Mouse (Mus musculus): ENCODE results near the gene Irak1.
A peak's percentile ranks its signal among the peaks of the same experiment; 100 is the strongest.

The Irak1 gene

DNA sequence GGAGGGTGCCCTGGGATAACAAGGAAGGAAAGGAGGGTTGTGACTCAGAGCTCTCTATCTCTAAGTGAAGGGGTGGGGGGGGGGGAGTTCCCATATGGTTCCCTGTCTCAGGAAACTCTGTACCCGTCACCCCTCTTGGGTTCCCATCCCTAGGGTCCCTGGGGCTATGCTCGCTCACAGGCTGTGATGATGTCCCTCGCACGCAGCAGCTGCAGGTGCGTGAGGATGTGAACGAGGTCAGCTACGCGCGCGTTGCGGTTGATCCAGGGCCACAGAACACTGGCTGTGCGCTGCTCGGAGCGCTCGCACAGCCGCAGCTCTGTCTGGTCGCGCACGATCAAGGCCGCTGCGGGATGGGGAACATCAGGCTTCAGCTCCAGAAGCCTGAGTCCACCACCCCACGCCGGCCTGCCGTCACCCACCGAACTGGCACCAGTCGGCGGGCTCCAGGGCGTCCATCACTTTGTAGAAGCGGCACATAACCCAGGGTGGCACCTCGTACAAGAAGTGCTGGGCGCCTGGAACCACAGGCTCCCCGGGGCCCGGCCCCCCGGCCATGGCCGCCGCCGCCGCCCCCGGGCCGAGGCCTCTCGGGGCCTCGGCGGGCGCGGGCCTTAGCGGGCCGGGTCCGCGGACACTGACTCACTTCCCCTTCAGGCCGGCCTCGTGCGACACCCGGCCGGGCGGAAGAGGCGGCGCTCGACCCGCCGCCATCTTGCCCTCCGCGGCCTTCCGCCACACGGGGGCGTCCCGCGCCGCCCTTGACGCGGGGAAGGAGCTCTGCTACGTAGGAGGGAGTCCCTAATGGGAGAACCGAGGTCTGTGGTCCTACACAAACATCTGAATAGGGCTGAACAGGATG lies at the start of gene Irak1:
Gene Irak1, minus strand, starts transcription at position 731 of the 862 bp plus-strand sequence.
- peak; percentile 84 for DNase-seq

DNA sequence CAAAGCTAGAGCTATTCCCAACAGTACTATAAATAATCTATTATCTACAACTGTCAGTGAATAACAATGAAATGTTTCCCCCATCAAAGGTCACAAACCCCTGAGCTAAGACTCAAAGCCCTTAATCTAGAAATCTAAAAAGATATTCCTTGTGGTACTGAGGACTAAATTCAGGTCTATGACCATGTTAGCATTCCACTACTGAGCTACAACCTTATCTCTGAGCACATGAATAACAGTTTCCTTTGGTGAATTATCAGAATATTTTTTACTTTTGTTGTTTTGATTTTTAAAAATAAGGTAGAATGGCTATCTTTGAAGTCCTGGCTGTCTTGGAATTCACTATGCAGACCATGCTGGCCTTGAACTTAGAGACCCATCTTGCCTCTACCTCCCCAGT lies 47.1 kb upstream of the Irak1 start:
- DNase-seq = no peak

DNA sequence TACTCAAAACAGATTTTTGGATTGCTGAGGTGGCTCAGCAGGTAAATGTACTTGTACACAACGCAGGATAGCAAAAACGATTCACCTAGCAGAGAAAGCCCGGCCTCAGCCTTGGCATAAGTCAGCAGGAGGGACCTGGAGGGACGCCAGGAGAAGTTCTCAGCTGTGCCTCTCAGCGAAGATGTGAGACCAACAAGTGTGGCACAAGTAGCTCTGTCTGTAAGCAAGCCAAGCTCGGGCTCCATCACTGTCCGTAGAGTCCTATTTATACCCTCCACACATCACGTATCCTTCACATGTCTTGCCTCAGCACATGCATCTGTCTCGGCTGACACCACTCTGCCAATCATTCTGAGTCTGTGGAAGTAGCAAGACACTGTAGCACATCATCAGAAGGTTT lies 44.2 kb upstream of the Irak1 start:
- DNase-seq = peak; percentile 3

DNA sequence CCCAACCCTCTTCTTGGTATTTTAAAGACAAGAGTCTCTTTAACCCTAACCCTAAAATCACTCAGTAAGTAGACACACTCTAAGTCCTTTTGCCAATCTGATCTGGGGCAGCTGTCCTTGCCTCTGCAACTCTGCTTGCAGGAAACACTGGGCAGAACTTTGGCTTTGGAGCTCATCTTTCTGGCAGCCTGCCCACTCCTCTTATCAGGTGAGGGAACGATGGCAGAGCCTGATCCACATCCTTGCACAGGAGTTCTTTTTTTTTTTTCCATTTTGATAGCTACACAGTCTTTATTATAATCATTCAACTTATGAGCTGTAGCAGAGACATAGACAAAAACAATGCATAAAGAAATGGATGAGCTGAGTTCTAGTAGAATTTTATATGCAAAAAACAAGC lies 21.4 kb upstream of the Irak1 start:
- no peak for DNase-seq

DNA sequence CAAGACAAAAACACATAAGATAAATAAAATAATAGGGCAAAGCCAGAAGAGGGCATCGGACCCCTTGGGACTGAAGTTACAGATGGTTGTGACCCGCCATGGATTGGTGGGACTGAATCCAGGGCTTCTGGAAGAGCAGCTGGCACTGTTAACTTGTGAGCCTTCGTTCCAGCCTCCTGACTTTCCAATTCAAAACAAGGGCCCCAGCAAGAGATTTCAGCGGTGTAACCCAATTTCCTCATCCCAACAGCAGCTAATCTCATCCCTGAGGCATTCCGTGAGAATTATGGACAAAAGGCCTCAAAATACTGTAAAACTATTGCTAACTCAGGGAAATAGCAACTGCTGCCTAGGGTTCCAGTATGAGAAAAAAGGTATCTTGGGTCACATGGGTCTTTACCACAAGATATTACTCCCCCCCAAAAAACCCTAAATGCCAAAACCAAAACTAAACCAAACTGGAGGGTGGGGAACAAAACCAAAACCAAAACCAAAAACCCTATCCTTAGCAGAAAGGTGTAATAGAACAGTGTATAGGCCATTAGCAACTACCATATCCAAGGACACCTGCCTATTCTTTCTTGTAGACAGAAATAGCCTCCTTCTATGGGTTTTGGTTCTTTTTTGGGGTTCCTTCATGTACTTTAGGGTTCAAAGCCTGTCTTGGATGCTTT lies 14.1 kb upstream of the Irak1 start:
- no peak for DNase-seq

DNA sequence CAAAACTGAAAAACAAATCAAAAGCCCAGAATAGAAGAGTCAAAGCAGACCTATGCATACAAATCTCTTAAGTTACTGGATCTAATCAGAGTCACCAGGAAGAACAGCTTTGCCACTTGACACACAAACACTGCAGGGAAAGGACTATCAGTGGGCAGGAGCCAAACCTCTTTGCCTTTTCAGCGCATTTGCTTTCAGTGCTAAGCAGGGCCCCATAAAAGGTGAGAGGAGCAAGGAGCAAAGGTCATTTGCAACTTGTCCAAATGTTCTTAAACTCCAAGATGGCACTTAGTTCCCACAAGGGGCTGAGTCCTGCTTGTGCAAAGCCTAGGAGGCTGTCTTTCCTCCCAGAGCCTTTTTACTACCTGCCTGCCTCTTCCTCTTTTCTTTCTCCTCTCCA lies 6.3 kb upstream of the Irak1 start:
- peak; percentile 22 for DNase-seq

DNA sequence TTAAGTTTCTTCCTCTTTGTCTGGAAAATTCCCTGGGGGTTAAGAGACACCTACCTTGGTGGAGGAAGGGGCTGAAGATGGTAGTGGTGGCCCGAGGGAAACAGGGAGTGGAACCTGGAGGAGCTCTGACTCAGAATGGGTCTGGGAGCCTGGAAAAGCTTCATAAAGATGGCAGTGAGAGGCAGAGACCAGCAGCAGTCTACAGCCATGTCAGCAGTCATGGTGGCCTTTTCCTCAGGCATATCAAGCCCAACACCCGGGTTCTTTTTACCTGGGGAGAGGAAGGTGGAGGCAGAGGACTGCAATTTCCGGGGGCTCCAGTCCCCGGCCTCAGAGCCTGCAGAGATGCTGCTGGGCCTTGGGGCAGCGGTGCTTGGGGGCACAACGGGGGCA lies 927 bp downstream of the Irak1 start:
- DNase-seq = no peak

DNA sequence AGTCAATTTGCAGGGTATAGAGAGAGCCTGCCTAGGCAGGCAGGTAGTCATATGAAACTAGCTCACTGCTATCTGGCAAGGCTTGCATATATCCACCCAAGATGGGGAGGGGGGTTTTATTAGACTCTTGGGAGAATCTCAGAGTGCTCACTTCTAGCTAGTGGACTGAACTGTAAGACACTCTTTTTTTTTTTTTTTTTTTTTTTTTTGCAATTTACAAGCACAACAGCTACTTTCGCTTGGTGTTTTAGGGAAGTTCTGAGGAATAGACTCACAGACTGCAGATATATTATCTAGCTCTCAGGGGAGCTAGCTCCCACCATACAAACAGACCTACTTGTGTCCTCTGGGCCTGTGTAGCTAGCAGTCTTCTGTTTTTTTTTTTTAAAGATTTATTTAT lies 9.1 kb downstream of the Irak1 start:
- DNase-seq = no peak

DNA sequence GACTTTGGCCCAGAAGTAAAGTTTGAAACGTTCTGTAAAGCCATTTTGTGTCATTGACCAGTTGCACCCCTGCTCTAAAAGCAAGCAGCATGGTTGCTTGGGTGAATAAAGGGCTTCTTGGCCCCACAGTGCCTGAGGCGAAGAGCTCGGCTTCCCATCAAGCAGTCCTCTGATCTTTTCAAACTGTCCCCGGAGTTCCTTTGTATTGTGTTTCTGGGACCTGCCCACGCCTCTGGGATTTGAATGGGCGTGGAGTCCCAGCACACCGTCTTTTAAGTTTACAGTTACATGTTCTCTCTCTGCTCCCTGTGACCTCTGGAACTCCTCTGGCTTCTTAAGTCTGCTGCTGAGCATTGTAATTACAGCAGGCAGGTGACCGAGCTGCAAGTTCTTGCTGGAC lies 15.7 kb downstream of the Irak1 start:
- no peak for DNase-seq

DNA sequence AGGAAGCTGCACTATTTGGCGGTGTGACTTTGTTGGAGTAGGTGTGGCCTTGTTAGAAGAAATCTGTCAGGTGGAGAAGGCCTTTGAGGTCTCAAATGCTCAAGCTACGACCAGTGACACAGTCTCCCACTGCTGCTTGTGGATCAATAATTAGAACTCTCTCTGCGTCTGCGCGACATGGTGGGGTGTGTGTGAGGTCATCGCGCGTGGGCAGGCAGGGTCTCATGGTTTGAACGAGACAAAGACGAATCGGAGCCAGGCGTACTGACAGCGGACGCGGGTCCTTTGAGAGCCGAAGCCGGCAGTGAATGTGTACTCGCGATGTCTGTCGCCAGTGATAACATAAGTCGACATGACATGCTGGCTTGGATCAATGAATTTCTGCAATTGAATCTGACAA lies 17.3 kb downstream of the Irak1 start:
- no peak for DNase-seq

DNA sequence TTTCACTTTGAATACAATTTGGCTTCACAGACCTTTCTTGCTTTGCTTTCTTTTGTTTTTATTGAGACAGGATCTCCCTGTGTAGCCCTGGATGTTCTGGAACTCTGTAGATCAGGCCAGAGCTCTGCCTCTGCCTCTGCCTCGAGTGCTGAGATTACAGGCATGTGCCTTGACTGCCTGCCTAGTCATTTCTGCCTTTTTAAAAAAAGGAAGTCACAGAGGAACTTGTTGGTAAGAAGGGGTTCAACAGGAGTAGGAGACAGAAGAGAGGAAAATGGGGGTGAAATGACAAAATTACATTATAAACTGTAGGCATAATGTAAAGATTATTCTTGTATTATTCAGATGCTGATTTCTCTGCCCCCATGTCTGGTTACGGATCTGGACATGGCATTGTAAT lies 20.1 kb downstream of the Irak1 start:
- no peak for DNase-seq

DNA sequence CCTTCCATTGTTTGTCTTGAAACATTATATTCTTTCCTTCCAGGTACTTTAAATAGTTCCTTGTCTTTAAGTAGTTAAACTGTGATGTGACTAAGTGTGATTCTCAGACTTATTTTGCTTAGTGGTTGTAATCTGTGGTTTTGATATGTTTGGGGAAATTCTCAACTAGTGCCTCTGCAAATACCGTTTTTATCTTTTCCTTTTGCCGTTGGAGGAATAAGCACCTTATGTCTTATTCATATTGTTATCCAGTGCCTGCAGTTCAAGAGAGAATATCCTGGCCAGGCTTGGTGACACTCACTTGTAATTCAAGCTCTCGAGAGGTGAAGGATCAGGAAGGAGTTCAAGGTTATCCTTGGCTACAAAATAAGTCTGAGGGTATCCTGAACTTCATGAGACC lies 22.7 kb downstream of the Irak1 start:
- DNase-seq = no peak

DNA sequence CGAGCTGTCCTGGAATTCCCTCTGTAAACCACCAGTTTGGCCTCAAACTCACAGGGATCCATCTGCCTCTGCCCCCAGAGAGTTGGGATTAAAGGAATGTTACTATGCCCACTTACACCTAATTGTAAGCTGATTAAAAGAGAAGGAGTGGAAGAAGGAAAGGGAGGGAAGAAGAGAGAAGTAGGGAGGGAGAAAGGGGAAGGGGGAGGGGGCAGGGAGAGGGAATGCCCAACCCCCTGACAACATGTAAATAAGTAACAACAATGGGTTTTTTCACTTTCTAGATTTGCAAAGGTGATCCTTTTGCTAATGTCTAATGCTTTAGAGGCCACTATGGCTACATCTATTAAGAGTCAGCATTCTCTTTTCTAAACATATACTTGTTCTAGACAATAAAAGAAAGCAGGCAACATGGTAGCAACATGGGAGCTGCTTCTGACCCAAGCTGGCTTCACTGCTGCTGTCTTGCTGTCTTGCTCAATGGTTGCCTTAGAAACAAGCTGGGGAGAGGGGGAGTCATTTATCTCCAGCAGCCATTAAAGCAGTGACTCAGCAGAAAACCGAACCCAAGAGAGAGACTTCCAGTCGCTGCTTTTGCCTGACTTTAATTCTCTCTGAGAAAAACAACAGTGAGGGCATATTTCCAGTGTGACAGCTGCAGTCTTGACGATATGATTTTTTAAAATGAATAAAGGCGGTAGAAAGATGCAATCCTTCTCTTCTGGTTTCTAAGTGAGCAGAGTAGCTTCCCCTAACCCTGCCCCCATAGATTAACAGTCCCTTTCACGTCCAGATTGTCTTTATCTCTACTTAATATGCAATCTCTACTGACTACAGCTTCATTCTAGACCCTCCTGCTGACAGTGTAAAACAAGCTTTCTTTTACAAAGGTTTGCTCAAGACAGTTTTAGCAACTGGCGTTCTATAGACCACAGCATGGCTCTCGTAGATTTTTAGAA lies 24.5 kb downstream of the Irak1 start:
- DNase-seq = peak; percentile 43

DNA sequence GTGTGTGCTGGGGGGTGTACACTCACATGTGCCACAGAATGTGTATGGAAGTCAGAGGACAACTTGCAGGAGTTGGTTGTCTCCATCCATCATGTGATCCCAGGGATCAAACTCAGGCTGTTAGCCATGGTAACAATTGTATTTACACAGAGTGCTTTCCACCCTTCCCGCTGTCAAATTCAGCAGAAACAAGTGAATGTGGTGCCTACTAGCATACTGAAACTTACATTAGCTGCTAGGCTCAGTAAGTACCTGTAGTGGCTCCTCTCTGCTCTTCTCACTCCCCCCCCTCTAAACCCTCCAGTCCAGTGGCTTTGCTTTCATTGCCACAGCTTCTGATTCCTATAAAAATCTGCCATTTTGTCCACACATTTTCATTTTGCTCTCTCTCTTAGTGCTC lies 45.9 kb downstream of the Irak1 start:
- no peak for DNase-seq

DNA sequence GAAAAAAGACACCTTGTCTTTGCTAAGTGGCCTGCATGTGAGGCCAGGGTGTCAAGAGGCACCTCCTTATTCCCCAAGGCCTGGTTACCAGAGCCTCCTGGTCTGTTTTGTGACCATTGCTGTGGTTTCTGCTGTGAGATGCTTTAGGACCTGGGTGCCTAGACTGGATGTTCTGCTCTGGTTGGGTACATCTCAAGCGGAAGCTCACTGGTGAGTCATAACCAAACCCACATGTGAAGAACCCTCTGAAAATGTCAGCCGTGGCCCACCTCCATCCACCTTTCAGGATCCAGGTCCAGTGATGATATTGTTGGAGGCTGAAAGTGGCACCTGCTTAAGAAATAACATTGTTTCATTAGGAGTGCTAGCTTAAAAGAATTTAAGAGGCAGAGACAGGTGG lies 47.4 kb downstream of the Irak1 start:
- no peak for DNase-seq

DNA sequence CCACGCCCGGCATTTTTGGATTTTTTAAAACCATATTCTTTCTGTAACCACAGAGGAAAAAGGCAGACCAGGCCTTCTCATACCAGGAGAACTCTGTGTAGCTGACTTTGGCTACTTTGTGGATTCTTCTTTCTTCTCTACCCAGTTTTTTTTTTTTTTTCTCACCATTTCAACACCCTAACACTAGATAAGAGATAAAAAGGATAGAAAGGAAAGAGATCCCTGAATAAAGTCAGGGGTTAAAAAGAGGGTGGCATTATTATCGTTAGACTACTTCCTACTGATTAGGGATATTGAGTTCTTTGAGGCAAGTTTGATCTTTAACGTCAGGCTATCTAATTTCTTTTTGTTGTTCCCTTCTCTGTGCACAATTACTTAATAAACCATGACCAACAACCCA lies 50.9 kb downstream of the Irak1 start:
- DNase-seq = no peak

DNA sequence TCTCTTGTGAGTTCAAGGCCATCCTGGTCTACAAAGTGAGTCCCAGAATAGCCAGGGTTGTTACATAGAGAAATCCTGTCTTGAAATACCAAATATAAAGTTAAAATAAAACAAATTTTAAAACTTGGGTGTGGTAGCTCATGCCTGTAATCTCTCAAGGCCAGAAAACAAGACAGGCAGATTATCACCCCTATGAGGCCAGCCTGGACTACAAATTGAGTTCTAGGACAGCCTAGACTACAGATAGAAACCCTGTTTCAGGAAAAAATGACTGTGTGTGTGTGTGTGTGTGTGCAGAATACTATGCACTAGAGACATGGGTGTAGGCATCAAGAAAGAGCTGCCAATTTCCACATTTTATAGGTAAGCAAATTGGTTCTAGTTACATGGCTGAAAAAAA lies 52.9 kb downstream of the Irak1 start:
- no peak for DNase-seq

DNA sequence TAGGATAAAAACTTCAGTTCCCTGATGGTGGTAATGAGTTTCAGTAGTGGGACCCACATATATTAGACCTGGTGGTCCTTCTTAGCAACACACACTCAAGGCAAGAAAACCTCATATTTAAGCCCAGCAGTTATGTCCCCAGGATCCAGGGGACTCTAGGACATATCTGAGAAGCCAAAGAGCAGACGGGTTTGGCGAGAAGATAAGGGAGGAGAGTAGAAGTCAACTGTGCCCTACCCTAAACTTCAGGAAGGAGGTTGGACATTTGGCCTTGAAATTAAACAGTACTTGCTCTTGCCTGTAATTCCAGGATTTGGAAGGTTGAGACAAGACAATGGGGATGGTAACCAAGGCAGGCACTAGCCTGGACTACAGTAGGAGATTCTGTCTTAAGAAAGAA lies 54.0 kb downstream of the Irak1 start:
- DNase-seq = no peak

DNA sequence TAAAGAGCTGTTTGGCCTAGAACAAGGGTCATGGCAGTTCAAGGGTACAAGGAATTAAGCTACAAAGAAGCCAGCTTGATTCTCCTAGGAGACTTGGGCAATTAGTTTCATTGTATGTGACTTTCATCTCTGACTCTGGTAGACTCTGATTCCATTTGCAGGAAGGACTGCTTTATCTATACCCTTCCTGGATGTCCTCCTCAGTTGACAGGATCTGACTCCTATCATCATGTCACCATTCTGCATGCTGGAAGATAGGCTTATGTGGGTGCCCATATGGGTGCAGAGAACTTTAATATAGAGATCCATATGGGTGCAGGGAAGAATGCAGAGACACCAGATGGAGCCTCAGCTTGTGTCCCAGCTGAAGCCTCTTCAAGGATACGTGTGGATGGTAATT lies 54.6 kb downstream of the Irak1 start:
- no peak for DNase-seq

DNA sequence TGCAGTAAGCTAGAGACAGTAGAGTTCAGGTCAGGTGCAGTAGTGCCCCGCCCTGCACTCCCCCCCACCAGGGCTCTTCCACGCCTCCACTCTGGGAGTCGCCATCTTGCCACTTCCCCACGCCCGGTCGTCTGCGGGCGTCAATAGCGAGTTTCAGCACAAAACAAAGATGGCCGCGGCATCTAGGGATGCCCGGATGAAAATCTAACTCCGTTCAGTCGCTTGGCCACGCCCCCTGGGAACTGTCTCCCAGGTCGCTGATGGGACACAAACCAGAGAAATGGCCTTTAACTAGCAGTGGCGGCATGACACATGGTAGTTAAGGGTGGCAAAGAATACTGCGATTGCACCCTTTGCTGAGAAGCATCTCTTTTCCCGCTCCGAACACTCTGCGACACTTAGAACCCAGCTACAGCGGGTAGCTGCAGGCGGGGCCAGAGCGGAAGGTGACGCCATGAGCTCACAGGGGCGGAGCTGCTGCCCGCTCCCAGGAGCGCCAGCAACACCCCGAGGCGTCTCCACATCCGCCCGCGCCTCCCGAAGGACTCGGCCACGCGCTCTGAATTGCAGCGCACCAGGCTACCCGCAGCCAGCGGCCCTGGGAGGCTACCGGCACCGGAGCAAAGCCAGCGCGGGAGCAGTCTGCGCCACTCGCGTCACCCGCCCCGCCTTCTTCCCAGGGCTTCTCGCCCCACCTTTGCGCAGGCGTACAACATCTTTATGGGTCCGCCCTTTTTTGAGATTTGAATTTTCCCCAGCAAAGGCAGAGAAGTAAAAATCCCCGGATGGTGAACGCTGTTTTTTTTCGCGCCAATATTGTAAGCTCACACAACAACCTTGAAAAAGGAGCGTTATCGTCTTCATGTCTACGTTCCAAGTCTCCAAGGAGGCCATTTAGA lies 56.3 kb downstream of the Irak1 start:
- DNase-seq = peak; percentile 93

DNA sequence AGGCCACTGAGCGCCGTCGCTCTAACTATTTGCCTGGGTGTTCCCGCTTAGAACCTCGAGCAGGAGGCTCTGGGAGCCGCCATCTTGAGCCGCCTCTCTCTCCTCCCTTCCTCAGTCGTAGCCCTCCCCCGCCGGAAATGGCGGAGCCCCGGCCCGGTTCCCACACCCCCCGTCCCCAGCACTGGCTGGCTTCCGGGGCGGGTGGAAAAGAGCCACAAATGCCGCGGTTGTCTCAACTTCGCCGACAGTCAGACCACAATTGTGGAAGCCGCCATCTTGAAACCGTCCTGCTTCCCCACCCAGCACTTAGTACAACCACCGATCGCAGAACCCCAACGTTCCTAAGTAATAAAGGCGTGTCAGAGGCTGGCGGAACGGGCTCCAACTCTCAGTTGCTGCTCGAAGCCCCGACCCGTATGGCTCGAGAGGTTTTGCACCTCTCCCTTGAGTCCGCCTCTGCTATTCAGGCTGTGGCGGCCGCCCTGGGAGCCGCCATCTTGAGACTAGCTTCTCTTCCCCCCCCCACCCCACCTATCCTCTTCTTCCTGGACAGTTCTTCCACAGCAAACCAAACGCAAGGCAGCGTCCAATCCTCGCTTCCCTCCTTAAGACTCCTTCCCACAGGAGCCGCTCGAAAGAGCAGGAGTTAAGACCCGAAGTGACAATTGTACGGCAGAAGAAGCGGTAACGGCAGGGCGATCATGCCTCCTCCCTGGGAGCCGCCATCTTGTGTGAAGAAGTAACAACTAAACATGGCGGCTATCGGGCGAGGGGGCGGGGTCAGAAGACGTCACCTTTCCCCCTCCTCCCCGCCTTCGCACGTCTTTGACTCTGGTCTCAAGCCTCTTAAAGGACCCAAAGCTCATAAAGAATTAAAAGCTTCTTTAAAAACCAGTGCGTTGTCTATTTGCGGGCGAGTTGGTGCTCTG lies 57.2 kb downstream of the Irak1 start, which contains the start of gene Hcfc1:
Gene Hcfc1, minus strand, starts transcription at position 110 of the 929 bp plus-strand sequence.
- peak; percentile 93 for DNase-seq

All from kidney, postnatal 14 days (tissue).